Mouse (Mus musculus): ENCODE results near the gene Cs. TPM values are rescaled to one million over a fixed set of nuclear protein-coding genes. Genes with fewer than 3 reads are reported as not detected.

Cs gene
- polyA plus RNA-seq, 1 experiment: 204 TPM

DNA sequence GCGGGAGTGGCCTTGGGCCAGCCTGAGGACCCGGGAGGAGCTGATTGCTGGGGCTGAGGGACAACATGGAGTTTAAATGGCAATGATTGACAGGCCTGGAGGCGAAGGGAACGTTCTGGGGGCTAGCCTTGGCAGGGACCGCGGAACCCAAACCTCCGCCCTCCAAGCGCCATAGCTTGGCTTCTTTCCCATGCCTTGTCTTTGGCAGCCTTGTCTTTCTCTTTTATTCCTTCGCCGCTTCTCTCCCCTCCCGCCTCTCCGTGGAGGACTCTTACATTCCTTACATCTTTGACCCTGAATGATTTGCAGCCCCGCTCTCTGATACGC, 74.5 kb downstream of the Cs start:
- Histone ChIP-seq H3K27ac (ENCODE audit: insufficient read depth, low read length) (peak overlapping the region; percentile 41), H3K4me3 (ENCODE audit: insufficient read depth, low read length) (peak overlapping the region; percentile 86), H3K4me1 (ENCODE audit: control insufficient read depth, insufficient read depth, low read length) (peaks cover 13% of the 10 kb centered on the region)
- TF ChIP-seq POLR2A (IDR thresholded peaks at IDR 0.05; ENCODE audit: low read depth, low read length) (no peak), CTCF (IDR thresholded peaks at IDR 0.05; ENCODE audit: borderline replicate concordance, insufficient read depth, low read length) (no peak)

Other genes with a start within 250 kb of the Cs start
- gene Baz2a, start 246.2 kb upstream of the Cs start, polyA plus RNA-seq (2011; ENCODE audit: insufficient read length, low read depth, missing spikeins): 32.4 and 36.8 TPM in 2 replicates
- 167 and 198 TPM in 2 replicates for gene Rbms2, start 157.4 kb upstream of the Cs start, polyA plus RNA-seq (2011; ENCODE audit: insufficient read length, low read depth, missing spikeins)
- 1.1 and 1.2 TPM in 2 replicates for gene Gls2, start 143.3 kb upstream of the Cs start, polyA plus RNA-seq (2011; ENCODE audit: insufficient read length, low read depth, missing spikeins)
- 14.5 and 17.6 TPM in 2 replicates for gene Spryd4, start 125.9 kb upstream of the Cs start, polyA plus RNA-seq (2011; ENCODE audit: insufficient read length, low read depth, missing spikeins)
- not detected in 2 replicates for gene Mip, start 111.9 kb upstream of the Cs start, polyA plus RNA-seq (2011; ENCODE audit: insufficient read length, low read depth, missing spikeins)
- 9.7 and 18.9 TPM in 2 replicates for gene Timeless, start 105.7 kb upstream of the Cs start, polyA plus RNA-seq (2011; ENCODE audit: insufficient read length, low read depth, missing spikeins)
- 0.30 TPM in 1 of 2 replicates, not detected in the other for gene Apon, start 83.6 kb upstream of the Cs start, polyA plus RNA-seq (2011; ENCODE audit: insufficient read length, low read depth, missing spikeins)
- not detected in 2 replicates for gene Apof, start 69.1 kb upstream of the Cs start, polyA plus RNA-seq (2011; ENCODE audit: insufficient read length, low read depth, missing spikeins)
- 34.5 and 35.0 TPM in 2 replicates for gene Stat2, start 67.2 kb upstream of the Cs start, polyA plus RNA-seq (2011; ENCODE audit: insufficient read length, low read depth, missing spikeins)
- 0.42 TPM in 1 of 2 replicates, not detected in the other for gene Il23a, start 39.0 kb upstream of the Cs start, polyA plus RNA-seq (2011; ENCODE audit: insufficient read length, low read depth, missing spikeins)
- 10.2 and 14.2 TPM in 2 replicates for gene Pan2, start 34.4 kb upstream of the Cs start, polyA plus RNA-seq (2011; ENCODE audit: insufficient read length, low read depth, missing spikeins)
- 121 and 145 TPM in 2 replicates for gene Cnpy2, start 15.3 kb upstream of the Cs start, polyA plus RNA-seq (2011; ENCODE audit: insufficient read length, low read depth, missing spikeins)
- 20.5 and 24.6 TPM in 2 replicates for gene Coq10a, start 31.3 kb downstream of the Cs start, polyA plus RNA-seq (2011; ENCODE audit: insufficient read length, low read depth, missing spikeins)
- 59.1 and 63.1 TPM in 2 replicates for gene Ankrd52, start 39.4 kb downstream of the Cs start, polyA plus RNA-seq (2011; ENCODE audit: insufficient read length, low read depth, missing spikeins)
- gene Slc39a5, start 63.5 kb downstream of the Cs start, polyA plus RNA-seq (2011; ENCODE audit: insufficient read length, low read depth, missing spikeins): not detected in 2 replicates
- gene Nabp2, start 73.8 kb downstream of the Cs start, polyA plus RNA-seq (2011; ENCODE audit: insufficient read length, low read depth, missing spikeins): 42.0 and 44.9 TPM in 2 replicates
- 42.1 and 45.6 TPM in 2 replicates for gene Rnf41, start 73.9 kb downstream of the Cs start, polyA plus RNA-seq (2011; ENCODE audit: insufficient read length, low read depth, missing spikeins)
- 100 and 117 TPM in 2 replicates for gene Smarcc2, start 121.5 kb downstream of the Cs start, polyA plus RNA-seq (2011; ENCODE audit: insufficient read length, low read depth, missing spikeins)
- gene Myl6, start 156.4 kb downstream of the Cs start, polyA plus RNA-seq (2011; ENCODE audit: insufficient read length, low read depth, missing spikeins): 2,243 and 2,568 TPM in 2 replicates
- 9.4 and 10.6 TPM in 2 replicates for gene Myl6b, start 161.0 kb downstream of the Cs start, polyA plus RNA-seq (2011; ENCODE audit: insufficient read length, low read depth, missing spikeins)
- 75.2 and 83.3 TPM in 2 replicates for gene Esyt1, start 188.1 kb downstream of the Cs start, polyA plus RNA-seq (2011; ENCODE audit: insufficient read length, low read depth, missing spikeins)
- 4.7 and 6.0 TPM in 2 replicates for gene Zc3h10, start 210.0 kb downstream of the Cs start, polyA plus RNA-seq (2011; ENCODE audit: insufficient read length, low read depth, missing spikeins)
- gene Rpl41, start 211.6 kb downstream of the Cs start, polyA plus RNA-seq (2011; ENCODE audit: insufficient read length, low read depth, missing spikeins): 2,862 and 3,188 TPM in 2 replicates
- gene Pa2g4, start 228.3 kb downstream of the Cs start, polyA plus RNA-seq (2011; ENCODE audit: insufficient read length, low read depth, missing spikeins): 146 and 152 TPM in 2 replicates